Mouse (Mus musculus) inflammation-experienced regulatory T-cells, adult 6 months (primary cell): ENCODE data around the gene Daglb. TPM values are rescaled to one million over a fixed set of nuclear protein-coding genes. Genes with fewer than 3 reads are reported as not detected.
"Not testable (repeated sequence)": the region's sequence is repeated elsewhere in the genome, so short reads cannot be mapped to it uniquely, and the experiment has no call there.

ENCODE experiments used
- ATAC-seq: one replicate; pipeline ENCODE4 v1.8.0; 2017
- polyA plus RNA-seq, 3 experiments: library from polyadenylated mRNA; unstranded; fragments of 100-300 nt; shearing (Covaris generic); gene quantifications; one replicate each; pipeline ENCODE4 v1.2.1; 2017

Daglb gene
- polyA plus RNA-seq, 3 experiments from 2014 or later: 9.5 to 13.0 (median 12.7) TPM

DNA sequence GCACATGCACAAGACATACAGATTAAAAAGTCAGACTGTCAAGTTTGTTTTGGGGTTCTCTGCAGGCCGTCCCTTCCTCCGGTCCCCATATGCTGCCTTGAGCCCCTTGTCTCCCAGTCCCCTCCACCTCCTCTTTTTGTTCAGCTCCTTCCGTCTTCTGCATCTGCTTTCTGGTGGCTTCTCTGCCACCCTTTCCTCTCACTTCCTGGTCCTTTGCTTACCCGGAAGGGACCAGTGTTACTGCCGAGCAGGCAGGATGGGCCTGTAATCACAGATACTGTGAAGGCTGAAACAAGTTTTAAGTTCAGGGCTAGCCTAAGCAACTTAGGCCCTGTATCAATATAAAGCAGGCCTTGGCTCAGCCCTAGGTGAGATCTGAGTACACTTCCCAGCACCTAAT lies 23.6 kb downstream of the Daglb start:
- no peak for ATAC-seq

- no peak for ATAC-seq
Observed at GRCm38 (mm10) chr5:143489749-143490342, 25.5 kb downstream of the Daglb start.

- ATAC-seq: no peak
Observed at GRCm38 (mm10) chr5:143491736-143492135, 27.4 kb downstream of the Daglb start.

- ATAC-seq: no peak
Observed at GRCm38 (mm10) chr5:143493163-143493562, 28.8 kb downstream of the Daglb start.

GRCm38 (mm10) chr5:143495708-143496107 lies 31.3 kb downstream of the Daglb start:
- no peak for ATAC-seq

- ATAC-seq: no peak
Observed at GRCm38 (mm10) chr5:143497451-143497850, 33.1 kb downstream of the Daglb start.

GRCm38 (mm10) chr5:143499197-143499596 lies 34.8 kb downstream of the Daglb start:
- ATAC-seq: no peak

DNA sequence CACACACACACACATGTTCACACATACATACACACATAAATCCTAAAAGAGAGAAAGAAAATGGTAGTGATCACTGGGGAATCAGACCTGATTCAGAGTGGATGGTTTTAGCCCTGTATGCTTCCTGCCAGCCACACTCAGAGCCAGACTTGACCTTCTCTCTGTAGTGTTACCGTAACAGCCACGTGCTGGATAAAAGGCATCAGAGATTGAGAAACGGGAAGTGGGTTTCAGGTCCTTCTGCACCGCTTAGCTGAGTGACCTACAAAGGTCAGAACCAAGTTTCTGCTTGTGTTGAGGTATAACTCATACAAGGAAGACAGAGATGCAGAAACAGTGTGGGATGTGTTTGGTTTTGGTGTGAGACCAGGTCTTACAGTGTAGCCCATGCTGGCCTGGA lies 35.3 kb downstream of the Daglb start:
- ATAC-seq: peak; percentile 44

DNA sequence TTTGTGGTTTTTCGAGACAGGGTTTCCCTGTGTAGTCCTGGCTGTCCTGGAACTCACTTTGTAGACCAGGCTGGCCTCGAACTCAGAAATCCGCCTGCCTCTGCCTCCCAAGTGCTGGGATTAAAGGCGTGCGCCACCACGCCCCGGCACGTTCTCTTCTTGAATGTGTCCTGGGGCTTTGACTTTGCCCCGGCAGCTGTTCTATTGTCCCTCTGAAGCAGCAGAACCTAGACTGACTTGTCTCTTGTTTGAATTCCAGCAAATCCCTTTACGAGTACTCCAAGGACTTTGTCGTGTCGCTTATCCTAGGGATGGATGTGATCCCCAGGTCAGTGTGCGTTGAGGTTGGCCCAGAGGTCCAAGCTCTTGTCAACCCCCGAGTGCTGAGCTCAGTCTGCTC lies 36.3 kb downstream of the Daglb start:
- not testable (repeated sequence) for ATAC-seq

- no peak for ATAC-seq
Observed at GRCm38 (mm10) chr5:143501140-143501539, 36.8 kb downstream of the Daglb start.

- no peak for ATAC-seq
Observed at GRCm38 (mm10) chr5:143501649-143502048, 37.3 kb downstream of the Daglb start.

DNA sequence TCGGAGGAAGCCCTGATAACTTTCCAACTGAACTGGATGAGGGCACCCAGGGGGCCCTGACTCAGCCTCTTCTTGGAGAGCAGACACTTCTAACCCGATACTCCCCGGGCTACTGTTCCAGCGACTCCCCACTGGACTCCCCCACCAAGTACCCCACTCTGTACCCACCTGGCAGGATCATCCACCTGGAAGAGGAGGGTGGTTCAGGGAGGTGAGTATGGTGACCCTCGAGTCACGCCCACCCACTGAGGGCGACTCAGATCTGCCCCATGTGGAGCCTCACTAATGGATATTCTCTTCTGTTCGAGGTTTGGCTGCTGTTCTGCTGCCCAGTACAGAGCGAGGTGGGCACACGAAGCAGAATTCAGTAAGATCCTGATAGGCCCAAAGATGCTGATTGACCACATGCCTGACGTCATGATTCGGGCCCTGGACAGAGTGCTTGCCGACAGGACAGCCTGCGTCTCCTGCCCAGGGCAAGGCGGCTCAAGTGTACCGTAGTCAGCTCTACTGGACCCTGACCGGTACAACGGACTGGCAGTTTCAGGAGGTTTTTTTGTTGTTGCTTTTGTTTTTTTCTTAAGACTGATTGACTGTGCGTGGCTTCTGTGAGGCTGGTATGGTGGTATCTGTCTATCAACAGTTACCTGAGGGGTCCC lies 38.6 kb downstream of the Daglb start:
- ATAC-seq: no peak

DNA sequence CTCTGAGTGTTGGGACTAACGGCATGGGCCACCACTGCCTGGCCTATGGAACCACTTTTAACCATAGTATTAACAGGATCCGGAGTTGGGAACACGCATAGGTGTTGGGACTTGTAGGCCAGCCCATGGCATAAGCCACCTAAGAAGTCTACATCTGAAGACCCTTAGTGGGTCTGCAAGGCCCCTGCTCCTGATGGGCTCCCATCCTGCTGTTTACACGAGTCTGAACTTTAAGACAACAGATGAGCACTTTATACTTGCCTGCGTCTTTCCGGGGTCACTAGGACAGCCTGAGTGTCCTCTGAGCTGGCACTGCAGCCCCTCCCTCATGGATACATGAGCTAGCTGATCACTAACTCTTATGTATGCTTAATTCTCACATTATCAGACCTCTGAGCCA lies 39.4 kb downstream of the Daglb start:
- no peak for ATAC-seq

GRCm38 (mm10) chr5:143504453-143504852 lies 40.1 kb downstream of the Daglb start:
- ATAC-seq: peak; percentile 53

DNA sequence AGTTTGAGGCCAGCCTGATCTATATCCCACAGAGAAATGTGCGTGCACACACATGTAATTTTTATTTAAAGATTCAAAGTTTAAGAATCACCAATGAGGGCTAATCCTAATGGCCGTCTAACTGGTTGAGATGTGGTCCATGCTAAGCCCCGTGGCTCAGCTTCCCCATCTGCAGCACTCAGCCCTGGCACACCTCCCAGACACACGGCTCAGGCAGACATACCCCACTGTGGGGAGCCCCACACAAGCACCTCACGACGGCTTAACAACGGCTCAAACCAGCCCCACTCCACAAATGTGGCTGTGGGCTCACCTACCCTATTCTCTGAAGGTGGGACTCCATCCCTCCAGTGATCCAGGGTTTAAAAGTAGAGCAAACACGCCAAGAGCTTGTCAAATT lies 40.7 kb downstream of the Daglb start:
- ATAC-seq: no peak

DNA sequence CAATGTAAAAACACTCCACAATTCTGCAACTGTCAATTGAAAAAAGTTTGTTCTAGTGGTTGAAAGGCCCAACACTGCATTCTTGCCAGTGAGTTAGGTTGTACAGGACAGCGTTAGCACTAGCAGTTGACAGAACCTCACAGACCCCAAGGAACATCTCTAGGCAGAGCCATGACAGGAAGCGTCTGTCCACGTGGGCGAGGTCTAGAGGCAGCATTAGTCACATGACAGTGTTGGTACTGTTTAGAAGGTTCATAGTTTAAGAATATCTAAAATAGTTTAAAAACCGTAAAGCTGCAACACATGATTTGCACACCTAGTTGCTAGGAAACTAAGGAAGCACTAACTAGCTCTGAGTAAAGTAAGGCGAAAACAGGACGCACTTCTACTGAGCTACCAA lies 41.2 kb downstream of the Daglb start:
- ATAC-seq: peak; percentile 53

DNA sequence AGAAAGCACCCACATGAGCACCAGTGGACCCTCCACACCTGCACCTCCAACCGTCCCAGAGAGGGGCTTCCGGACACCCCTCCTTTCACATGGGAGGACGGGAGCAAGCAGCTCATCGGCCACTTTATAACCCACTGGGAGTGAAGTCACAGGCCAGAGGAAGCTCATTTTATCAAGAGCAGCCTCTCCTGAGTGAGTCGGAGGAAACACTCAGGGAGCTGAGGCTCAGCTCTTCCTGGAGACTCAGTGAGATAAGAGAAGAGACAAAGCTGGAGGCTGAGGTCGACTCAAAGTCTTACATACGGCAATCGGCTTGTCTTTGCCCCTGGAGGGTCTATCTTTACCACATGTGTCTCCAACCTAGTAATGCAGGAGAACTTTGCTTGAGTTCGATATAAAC lies 44.9 kb downstream of the Daglb start:
- no peak for ATAC-seq

GRCm38 (mm10) chr5:143509737-143510136 lies 45.4 kb downstream of the Daglb start:
- no peak for ATAC-seq

- ATAC-seq: no peak
Observed at GRCm38 (mm10) chr5:143511577-143511976, 47.2 kb downstream of the Daglb start.

DNA sequence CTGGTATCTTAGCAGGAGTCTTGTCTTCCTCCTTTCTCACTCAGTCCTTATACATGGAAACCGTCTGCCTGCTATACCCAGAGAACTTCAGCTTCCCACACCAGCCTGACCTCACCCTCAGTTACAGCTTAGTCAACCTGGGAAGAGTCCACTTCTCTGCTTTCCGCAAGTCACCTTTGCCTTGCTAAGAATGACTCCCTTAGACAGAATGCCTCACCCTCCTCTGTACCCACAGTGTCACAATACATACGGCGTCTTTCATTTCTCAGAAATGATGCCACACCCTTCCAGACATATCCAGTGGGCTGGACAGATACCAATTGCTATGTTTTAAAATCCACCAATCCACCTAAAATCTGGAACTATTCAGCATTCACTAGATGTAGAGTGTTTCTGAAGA lies 47.9 kb downstream of the Daglb start:
- no peak for ATAC-seq

- no peak for ATAC-seq
Observed at GRCm38 (mm10) chr5:143514878-143515277, 50.5 kb downstream of the Daglb start.

GRCm38 (mm10) chr5:143517005-143517404 lies 52.6 kb downstream of the Daglb start:
- no peak for ATAC-seq

GRCm38 (mm10) chr5:143517436-143517835 lies 53.1 kb downstream of the Daglb start:
- ATAC-seq: no peak

GRCm38 (mm10) chr5:143518045-143518591 lies 53.7 kb downstream of the Daglb start:
- peak; percentile 70 for ATAC-seq
